Mouse (Mus musculus): Measurements from ENCODE around the gene Cx3cr1.
"Not testable (repeated sequence)": the region's sequence is repeated elsewhere in the genome, so short reads cannot be mapped to it uniquely, and the experiment has no call there.

The Cx3cr1 gene

DNA sequence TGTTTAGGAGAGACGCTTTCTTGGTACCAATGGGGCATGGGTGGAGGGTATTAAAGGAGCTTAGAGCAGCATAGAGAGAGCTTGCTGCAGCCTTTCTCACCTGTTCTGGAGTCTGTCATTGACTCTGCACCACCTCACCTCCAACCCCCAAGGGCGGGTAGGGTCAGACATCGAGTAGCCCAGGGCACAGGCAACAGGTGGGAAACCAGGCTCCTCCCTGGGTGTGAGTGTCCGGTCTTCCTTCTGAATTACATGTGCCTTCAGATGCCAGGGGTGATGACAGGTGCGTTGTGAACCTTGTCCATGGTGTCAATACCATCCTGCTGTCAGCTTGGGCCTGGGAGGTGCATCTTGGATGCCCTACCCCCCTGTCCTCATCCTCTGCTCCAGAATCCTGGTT, 45.1 kb downstream of the Cx3cr1 start:
- no peak for DNase-seq (ENCODE audit: low read depth)

GRCm38 (mm10) chr9:120024171-120024570, 45.5 kb downstream of the Cx3cr1 start:
- no peak for DNase-seq (ENCODE audit: low read depth)

DNA sequence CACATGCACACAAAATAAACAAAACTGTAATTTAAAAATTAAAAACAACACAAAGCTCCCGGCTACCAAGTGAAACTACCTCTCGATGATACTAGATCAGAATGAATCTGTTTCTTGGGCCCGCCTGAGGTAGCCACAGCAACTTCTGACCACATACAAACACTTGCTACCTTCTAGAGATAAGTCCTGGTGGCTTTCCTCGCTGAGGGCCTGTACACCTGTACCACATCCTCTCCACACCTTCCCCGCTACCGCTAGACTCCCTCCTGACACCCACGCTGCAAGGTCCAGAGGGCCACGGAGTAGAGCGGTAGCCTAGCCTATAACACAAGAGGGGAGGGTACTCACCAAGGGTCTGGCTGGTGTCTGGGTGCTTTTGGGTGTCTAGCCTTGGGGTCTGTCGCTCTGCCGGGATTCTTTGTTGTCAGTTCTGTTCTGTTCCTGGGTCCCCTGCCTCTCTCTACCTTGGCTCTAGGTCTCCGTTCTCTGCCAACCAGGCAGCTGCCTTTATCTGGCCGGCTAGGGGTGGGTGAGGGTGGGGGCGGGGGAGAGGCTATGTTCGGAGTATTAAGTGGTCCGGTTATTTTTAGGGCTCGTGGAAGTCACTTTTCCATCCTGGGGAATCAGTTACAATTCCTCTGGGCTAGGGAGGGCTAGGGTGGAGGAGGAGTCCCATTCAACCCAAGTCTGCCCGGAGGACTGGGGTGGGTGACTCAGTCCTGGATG, 46.4 kb downstream of the Cx3cr1 start, which contains the start of gene Xirp1:
Gene Xirp1 (minus strand): TSS at position 513 of the 726 bp plus-strand sequence.
- DNase-seq (ENCODE audit: low read depth): no peak

GRCm38 (mm10) chr9:120021164-120021563, 48.5 kb downstream of the Cx3cr1 start:
- no peak for DNase-seq (ENCODE audit: low read depth)

DNA sequence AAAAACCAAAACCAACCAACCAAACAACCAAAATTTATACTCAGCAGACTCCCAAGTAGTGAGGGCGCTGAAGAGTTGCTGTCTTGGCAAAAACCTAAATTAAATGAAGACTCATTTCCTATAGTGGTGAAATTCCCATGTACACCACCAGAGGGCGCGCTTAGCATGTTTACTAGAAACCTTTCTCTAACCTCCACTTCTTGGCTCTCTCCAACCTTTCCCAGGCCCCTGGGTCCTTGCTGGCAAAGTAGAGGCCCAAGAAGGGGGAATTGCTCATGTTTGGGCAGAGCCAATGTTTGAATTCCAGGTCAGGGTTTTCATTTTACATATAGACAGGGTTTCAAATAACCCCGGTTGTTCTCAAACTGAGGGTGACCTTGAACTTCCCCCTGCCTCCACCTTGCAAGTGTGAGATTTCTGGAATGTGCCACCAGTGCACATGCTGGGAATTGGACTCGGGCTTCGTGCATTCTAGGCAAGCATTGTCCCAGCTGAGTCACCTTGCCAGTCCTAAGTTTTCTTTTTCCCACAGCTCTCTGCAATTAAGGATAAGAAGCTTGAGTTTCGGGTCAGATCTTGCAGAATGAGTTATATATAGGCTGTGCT, 49.3 kb downstream of the Cx3cr1 start:
- DNase-seq (ENCODE audit: low read depth): peak; percentile 68

- no peak for DNase-seq (ENCODE audit: low read depth)
These were observed 52.7 kb downstream of the Cx3cr1 start for GRCm38 (mm10) chr9:120016956-120017355.

DNA sequence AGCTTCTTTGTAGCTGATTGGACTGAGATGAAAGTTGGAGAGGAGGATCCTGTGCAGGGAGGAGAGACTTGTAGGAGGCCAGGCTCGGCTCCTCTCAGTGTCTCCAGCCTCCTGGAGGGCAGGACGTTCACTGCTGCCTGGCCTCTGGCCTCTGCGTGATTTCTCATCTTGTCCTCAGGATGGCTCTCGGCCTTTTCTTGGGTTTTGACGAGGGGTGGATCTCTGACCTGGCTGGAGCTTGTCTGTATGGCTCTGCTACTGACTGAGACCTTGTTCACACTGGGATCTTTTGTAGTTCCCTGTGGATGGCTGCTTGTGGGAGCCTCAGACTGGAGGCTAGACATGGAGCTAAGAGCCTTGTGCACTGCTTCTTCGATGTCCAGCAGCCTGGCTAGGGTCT, 54.9 kb downstream of the Cx3cr1 start:
- no peak for DNase-seq (ENCODE audit: low read depth)

GRCm38 (mm10) chr9:120013251-120013820, 56.3 kb downstream of the Cx3cr1 start:
- DNase-seq (ENCODE audit: low read depth): no peak

DNA sequence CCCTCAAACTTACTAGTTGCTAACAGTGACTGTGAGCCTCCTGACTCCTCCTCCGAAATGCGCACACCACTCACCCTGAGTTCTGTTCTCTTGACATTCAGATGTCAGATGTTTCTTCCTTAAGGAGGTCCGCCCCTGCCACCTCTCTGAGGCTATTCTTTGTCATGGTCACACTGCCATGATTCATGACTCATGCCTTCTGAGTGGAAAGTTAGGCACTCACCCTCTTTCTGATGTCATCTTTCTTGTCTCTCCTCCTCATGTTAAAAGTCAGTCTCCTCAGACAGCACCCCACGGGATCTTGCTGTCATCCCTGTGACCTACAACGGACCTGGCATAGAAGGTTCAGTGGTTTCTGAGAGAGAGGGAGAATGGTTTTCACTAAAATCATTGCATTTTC, 56.9 kb downstream of the Cx3cr1 start:
- DNase-seq (ENCODE audit: low read depth): peak; percentile 29

DNA sequence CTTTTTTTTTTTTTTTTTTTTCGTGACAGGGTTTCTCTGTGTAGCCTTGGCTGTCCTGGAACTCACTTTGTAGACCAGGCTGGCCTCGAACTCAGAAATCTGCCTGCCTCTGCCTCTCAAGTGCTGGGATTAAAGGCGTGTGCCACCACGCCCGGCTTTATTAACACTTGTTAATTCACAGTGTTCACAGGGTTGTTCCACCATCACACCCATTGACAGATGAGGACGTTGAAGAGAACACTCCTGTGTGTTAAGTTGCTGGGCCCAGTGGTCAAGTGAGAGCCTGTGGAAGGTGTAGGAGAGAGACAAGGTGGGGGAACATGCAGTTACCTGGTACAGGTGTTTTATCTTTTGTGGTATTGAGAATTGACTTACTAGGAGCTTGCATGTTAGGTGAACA, 57.5 kb downstream of the Cx3cr1 start:
- DNase-seq (ENCODE audit: low read depth): not testable (repeated sequence)

DNA sequence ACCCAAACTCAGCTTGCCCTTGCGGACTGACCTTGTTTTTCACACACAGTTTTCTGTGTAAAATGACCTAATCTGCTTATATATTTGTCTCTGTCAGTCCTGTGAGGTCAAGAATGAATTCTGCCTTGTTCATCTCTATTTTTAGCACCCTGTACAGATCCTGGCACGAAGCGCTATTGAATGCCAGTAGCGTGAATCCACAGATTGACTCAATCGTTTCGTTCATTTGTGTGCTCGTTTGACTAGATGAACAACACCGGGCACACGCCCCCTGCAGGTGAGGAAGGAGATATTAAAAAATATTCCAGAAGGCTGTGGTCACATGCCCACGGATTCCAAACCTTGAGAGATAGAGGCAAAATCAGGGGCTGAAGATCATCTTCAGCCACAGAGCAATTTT, 58.1 kb downstream of the Cx3cr1 start:
- DNase-seq (ENCODE audit: low read depth): peak; percentile 64

- DNase-seq (ENCODE audit: low read depth): peak; percentile 82
These were observed 58.7 kb downstream of the Cx3cr1 start for GRCm38 (mm10) chr9:120010781-120011511.

GRCm38 (mm10) chr9:120009871-120010270, 59.8 kb downstream of the Cx3cr1 start:
- DNase-seq (ENCODE audit: low read depth): no peak

- no peak for DNase-seq (ENCODE audit: low read depth)
These were observed 60.3 kb downstream of the Cx3cr1 start for GRCm38 (mm10) chr9:120009226-120009841.

GRCm38 (mm10) chr9:120007833-120008232, 61.8 kb downstream of the Cx3cr1 start:
- no peak for DNase-seq (ENCODE audit: low read depth)

DNA sequence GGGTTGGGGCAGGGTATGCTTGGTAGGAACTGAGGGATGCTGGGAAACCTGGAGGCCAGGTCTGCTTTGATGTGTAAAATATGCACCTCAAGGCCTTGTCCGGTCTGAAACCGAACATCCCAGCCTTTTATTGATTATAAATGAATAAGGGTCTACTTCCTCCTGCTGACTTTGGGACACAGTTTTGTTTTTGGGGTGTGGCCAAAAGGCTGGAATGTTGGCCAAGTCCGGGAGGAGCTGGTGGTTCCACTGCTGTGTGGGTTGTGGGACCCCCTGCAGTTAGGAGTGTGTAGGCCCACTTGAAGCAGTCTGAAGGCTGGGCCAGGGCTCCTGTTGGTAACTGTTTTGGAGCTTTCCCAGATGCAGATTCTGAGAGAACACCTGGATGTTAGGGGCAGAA, 63.7 kb downstream of the Cx3cr1 start:
- no peak for DNase-seq (ENCODE audit: low read depth)

GRCm38 (mm10) chr9:120002893-120003292, 66.8 kb downstream of the Cx3cr1 start:
- DNase-seq (ENCODE audit: low read depth): no peak

DNA sequence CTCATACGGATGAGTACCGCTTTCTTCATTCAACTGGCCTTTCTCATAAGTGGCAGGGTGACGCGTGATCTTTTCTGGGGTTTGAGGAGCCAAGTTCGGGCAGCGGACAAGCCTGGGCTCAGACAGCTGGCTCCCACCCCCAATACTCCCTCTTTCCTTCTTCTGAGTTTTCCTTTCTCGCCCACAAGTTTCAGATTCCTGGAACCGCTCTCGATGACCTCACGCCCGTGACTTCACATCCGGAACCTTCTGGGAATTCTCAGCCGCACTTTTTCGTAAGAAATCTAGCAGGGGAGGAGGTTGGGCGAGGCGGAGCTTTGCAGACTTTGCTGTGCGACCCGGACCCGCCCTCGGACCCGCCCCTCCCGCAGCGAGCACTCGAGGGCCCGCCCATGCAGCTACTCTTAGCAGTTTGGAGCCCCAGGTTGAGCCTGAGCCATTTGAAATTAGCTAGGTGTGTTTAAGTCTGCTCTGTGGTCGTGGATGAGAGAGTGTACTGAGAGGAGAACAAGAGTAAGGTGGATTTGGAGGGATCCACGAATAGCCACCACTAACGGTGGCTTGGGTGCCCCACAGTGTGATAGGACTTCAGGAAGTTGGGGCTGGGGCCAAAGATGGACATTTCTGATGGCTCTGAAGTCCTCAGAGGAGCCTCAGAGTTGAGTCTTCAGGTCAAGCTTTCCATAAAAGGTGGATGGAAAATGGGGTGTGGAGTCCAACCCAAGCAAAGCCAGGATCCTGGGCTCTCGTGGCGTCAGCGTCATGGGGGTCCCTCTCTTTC, 67.5 kb downstream of the Cx3cr1 start:
- DNase-seq (ENCODE audit: low read depth): no peak

DNA sequence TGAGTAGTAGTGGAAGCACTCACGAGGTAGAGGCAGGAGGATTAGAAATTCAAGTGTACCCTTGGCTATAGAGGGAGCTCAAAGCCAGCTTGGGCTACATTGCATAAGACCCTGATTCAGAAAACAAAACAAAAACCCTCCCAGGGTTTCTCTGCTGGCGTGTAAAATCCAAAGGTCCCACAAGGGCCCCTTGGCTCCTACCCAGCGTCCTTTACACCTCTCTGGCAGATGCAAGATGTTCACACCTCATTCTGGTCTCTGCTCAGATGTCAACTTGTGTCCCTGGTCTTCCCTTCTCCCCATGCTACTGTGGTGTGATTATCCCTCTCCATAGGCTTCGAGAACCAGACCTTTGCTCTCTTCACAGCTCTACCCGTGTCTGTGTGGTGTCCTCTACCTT, 68.9 kb downstream of the Cx3cr1 start:
- DNase-seq (ENCODE audit: low read depth): no peak

DNA sequence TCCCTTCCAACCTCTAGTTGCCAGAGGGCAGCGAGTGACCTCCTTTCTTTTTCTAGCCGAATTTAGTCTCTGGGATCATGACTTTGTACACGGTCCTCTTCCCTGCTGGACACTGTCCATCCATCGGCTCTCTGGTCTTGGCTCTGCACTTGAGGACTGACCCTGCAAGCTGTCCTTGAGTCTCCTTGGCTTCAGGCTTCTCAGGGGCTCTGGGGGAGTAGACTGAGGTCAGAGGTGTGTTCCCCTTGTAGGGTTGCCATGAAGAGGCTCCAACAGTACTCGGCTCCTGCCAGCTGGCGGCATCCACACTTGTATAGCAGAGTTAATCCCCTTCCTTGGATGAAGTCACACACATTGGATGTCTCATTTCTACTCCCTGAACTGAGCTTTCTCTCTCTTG, 70.0 kb downstream of the Cx3cr1 start:
- DNase-seq (ENCODE audit: low read depth): no peak

- no peak for DNase-seq (ENCODE audit: low read depth)
These were observed 70.9 kb downstream of the Cx3cr1 start for GRCm38 (mm10) chr9:119998776-119999175.

- DNase-seq (ENCODE audit: low read depth): no peak
These were observed 73.6 kb downstream of the Cx3cr1 start for GRCm38 (mm10) chr9:119996080-119996479.
